Mouse (Mus musculus) hindbrain, embryonic 13.5 days (tissue): ENCODE measurements around the gene Slc16a13. TPM values are rescaled to one million over a fixed set of nuclear protein-coding genes. Genes with fewer than 3 reads are reported as not detected.
A peak's percentile ranks its signal among the peaks of the same experiment; 100 is the strongest.

Source experiments
- ATAC-seq: fragments of 200-750 bp; cut with Nextera tagmentation; 2 replicates; pipeline ENCODE4 v1.8.0; 2017; ENCODE audit warnings: moderate TSS enrichment; ENCODE audit not compliant: low FRiP score
- H3K27ac ChIP-seq: fragments of 300-500 bp; sonication (generic); 2 replicates; pipeline ENCODE4 v1.5.1; 2015; ENCODE audit warnings: inconsistent platforms, mild to moderate bottlenecking, moderate library complexity
- H3K27me3 ChIP-seq: fragments of 300-500 bp; sonication (generic); 2 replicates; pipeline ENCODE4 v1.6.1; 2015; ENCODE audit warnings: mild to moderate bottlenecking, inconsistent platforms
- H3K36me3 ChIP-seq: fragments of 300-500 bp; sonication (generic); 2 replicates; pipeline ENCODE4 v1.6.1; 2015; ENCODE audit warnings: mild to moderate bottlenecking, inconsistent platforms
- H3K4me1 ChIP-seq: fragments of 300-500 bp; sonication (generic); replicated peaks from 2 replicates; pipeline ENCODE4 v1.6.1; 2015; ENCODE audit warnings: inconsistent platforms
- H3K4me2 ChIP-seq: fragments of 300-500 bp; sonication (generic); 2 replicates; pipeline ENCODE4 v1.6.1; 2015; ENCODE audit warnings: inconsistent platforms, mild to moderate bottlenecking, moderate library complexity
- H3K4me3 ChIP-seq: fragments of 300-500 bp; sonication (generic); 2 replicates; pipeline ENCODE4 v1.5.1; 2015; ENCODE audit warnings: mild to moderate bottlenecking, inconsistent platforms
- H3K9ac ChIP-seq: fragments of 300-500 bp; sonication (generic); 2 replicates; pipeline ENCODE4 v1.6.1; 2015; ENCODE audit warnings: mild to moderate bottlenecking, inconsistent platforms
- H3K9me3 ChIP-seq: fragments of 300-500 bp; sonication (generic); 2 replicates; pipeline ENCODE4 v1.6.1; 2016; ENCODE audit warnings: inconsistent platforms
- WGBS: fragments of 180-500 bp; shearing (Covaris S2); methylation state at CpG from one replicate; pipeline ENCODE4 v1.1.7; 2015; 5-methylcytosine and 5-hydroxymethylcytosine counted together
- polyA plus RNA-seq: library from polyadenylated mRNA; unstranded; fragments of >200 nt; fragmentation: Nextera tagmentation; extraction: Ambion mirVana; gene quantifications from 2 replicates; pipeline ENCODE4 v1.2.1, GENCODE M21; 2015

The Slc16a13 gene
- polyA plus RNA-seq, 1 experiment from 2014 or later = 16.1 TPM

GRCm38 (mm10) chr11:70229260-70230010 is 8.6 kb upstream of the Slc16a13 start, which contains the start of gene Bcl6b:
Gene Bcl6b, minus strand, starts transcription at chr11:70229798.
- 2% methylated on average over 39 of the region's 39 CpGs for WGBS
- Histone ChIP-seq H3K27me3 (peaks cover 74% of the 10 kb centered on the region), H3K9me3 (no peaks in the 10 kb centered on the region), H3K4me2 (peak within 1 kb of the TSS; percentile 51), H3K4me1 (peaks cover 51% of the 10 kb centered on the region), H3K36me3 (peaks cover 5% of the 10 kb centered on the region), H3K27ac (peak within 1 kb of the TSS; percentile 5; the same call in 1 of the 2 replicates), H3K4me3 (peak within 1 kb of the TSS; percentile 29), H3K9ac (peak within 1 kb of the TSS; percentile 55; the same call in 1 of the 2 replicates)
- ATAC-seq = no peak

DNA sequence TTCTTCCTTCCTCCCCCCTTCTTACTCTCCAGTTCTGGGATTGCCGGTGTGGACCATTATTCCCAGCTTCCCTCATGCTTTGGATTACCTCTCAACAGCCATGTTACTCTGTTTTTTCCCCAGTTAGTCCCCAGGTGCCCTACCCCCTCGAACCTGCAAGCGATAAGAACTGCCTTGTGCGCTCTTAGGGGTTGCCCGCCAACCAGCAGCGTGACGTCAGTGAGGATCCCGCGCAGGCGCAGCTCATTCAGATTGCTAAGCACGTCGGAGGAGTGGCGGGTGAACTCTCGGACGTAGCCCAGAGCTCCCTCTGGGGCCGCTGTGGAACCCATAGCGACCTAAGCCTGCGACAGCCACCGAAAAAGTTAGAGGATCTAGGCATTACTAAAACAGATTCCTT is 8.0 kb upstream of the Slc16a13 start:
- Histone ChIP-seq H3K9ac (peak overlapping the region; percentile 55; the same call in 1 of the 2 replicates), H3K9me3 (no peaks in the 10 kb centered on the region), H3K36me3 (no peaks in the 10 kb centered on the region), H3K4me1 (peaks cover 51% of the 10 kb centered on the region), H3K4me2 (peak overlapping the region; percentile 51), H3K4me3 (peak overlapping the region; percentile 29), H3K27ac (no peak overlapping the region), H3K27me3 (peaks cover 80% of the 10 kb centered on the region)
- ATAC-seq = no peak; the same call in 1 of the 2 replicates
- WGBS = under 1% methylated on average over 19 of the region's 19 CpGs

- H3K27ac ChIP-seq = no peak overlapping the region
- WGBS = 89% methylated on average over 4 of the region's 4 CpGs
- H3K9ac ChIP-seq = 0 out of 2 replicates have a peak overlapping the region, but pooled peaks have one; percentile 55
- H3K4me3 ChIP-seq = no peak overlapping the region
- H3K27me3 ChIP-seq = peaks cover 85% of the 10 kb centered on the region
- H3K36me3 ChIP-seq = no peaks in the 10 kb centered on the region
- ATAC-seq = no peak
- peak overlapping the region; percentile 51; the same call in 1 of the 2 replicates for H3K4me2 ChIP-seq
- H3K4me1 ChIP-seq = peaks cover 45% of the 10 kb centered on the region
- no peaks in the 10 kb centered on the region for H3K9me3 ChIP-seq
Observed at GRCm38 (mm10) chr11:70227661-70228245, 6.9 kb upstream of the Slc16a13 start.

GRCm38 (mm10) chr11:70227126-70227525 is 6.3 kb upstream of the Slc16a13 start:
- H3K4me1 ChIP-seq = peaks cover 43% of the 10 kb centered on the region
- peaks cover 85% of the 10 kb centered on the region for H3K27me3 ChIP-seq
- H3K4me3 ChIP-seq = peak overlapping the region; percentile 26
- H3K4me2 ChIP-seq = peak overlapping the region; percentile 51
- H3K36me3 ChIP-seq = no peaks in the 10 kb centered on the region
- H3K9me3 ChIP-seq = no peaks in the 10 kb centered on the region
- WGBS = 37% methylated on average over 5 of the region's 5 CpGs
- ATAC-seq = no peak
- H3K27ac ChIP-seq = no peak overlapping the region
- H3K9ac ChIP-seq = peak overlapping the region; percentile 59; the same call in 1 of the 2 replicates

DNA sequence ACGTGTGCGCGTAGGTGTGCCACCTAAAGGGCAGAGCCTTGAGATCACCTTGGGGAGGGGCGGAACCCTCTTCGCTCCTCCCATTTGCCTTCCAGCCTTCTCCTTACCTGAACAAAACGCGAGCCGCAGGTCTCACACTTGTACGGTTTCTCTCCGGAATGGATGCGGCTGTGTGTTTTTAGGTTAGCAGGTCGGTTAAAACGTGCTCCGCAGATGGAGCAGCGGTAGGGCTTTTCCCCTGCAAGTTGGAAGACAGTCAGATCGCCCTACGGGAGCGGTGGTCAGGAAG is 5.7 kb upstream of the Slc16a13 start:
- 10% methylated on average over 18 of the region's 18 CpGs for WGBS

DNA sequence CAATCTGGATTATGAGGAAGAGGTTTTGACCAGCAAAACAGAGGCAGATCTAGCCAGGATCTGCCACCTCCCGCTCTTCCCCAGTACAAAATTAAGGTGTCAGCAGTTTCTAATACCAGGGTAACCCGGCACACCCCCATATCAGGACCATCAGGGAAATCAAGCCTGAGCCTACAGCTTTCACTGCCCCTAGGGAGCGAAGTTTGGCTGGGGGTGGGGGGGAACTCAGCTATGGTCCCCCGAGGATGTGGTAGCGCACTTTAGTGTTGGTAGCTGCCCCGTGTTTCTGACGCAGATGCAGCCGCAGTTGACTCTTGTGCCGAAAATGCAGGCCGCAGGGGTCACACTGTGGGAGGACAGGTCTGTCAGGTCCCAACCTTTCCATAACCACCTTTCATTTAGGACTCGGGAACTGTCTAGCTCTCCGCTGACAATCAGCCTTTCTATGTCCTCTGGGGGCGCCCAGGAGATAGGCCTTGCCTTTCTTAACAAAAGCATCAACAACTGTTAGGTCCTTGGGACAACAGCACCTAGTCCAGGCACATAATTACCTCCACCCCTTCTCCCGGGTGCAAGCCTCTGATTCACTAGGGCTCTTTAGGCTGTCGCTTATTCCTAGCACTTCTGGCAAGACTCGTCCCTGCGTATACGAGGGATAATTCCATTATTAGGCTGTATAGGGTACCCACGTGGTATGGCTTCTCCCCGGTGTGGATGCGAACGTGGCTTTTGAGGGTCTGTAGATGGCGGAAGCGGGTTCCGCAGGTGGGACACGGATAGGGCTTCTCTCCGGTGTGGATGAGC is 5.1 kb upstream of the Slc16a13 start:
- 20% methylated on average over 27 of the region's 27 CpGs for WGBS
- H3K27me3 ChIP-seq = peaks cover 76% of the 10 kb centered on the region
- peak overlapping the region; percentile 59 for H3K9ac ChIP-seq
- H3K36me3 ChIP-seq = no peaks in the 10 kb centered on the region
- H3K27ac ChIP-seq = no peak overlapping the region
- peak overlapping the region; percentile 26 for H3K4me3 ChIP-seq
- no peaks in the 10 kb centered on the region for H3K9me3 ChIP-seq
- no peak; the same call in 1 of the 2 replicates for ATAC-seq
- peaks cover 50% of the 10 kb centered on the region for H3K4me1 ChIP-seq
- peak overlapping the region; percentile 50 for H3K4me2 ChIP-seq

More for the DNA sequence above, 5.7 kb upstream of the Slc16a13 start:
- H3K4me2 ChIP-seq = peak overlapping the region; percentile 50
- peak overlapping the region; percentile 59 for H3K9ac ChIP-seq
- no peaks in the 10 kb centered on the region for H3K9me3 ChIP-seq
- H3K4me1 ChIP-seq = peaks cover 48% of the 10 kb centered on the region
- H3K27ac ChIP-seq = no peak overlapping the region
- peaks cover 81% of the 10 kb centered on the region for H3K27me3 ChIP-seq
- H3K36me3 ChIP-seq = no peaks in the 10 kb centered on the region
- H3K4me3 ChIP-seq = peak overlapping the region; percentile 26
- ATAC-seq = no peak

- H3K4me2 ChIP-seq = no peak overlapping the region
- H3K27ac ChIP-seq = peak overlapping the region; percentile 40; the same call in 1 of the 2 replicates
- ATAC-seq = no peak
- peaks cover 53% of the 10 kb centered on the region for H3K27me3 ChIP-seq
- no peaks in the 10 kb centered on the region for H3K36me3 ChIP-seq
- H3K9me3 ChIP-seq = no peaks in the 10 kb centered on the region
- no peak overlapping the region for H3K9ac ChIP-seq
- no peak overlapping the region for H3K4me3 ChIP-seq
- 89% methylated on average over 9 of the region's 9 CpGs for WGBS
- peaks cover 46% of the 10 kb centered on the region for H3K4me1 ChIP-seq
Observed at GRCm38 (mm10) chr11:70223724-70224123, 2.9 kb upstream of the Slc16a13 start.

DNA sequence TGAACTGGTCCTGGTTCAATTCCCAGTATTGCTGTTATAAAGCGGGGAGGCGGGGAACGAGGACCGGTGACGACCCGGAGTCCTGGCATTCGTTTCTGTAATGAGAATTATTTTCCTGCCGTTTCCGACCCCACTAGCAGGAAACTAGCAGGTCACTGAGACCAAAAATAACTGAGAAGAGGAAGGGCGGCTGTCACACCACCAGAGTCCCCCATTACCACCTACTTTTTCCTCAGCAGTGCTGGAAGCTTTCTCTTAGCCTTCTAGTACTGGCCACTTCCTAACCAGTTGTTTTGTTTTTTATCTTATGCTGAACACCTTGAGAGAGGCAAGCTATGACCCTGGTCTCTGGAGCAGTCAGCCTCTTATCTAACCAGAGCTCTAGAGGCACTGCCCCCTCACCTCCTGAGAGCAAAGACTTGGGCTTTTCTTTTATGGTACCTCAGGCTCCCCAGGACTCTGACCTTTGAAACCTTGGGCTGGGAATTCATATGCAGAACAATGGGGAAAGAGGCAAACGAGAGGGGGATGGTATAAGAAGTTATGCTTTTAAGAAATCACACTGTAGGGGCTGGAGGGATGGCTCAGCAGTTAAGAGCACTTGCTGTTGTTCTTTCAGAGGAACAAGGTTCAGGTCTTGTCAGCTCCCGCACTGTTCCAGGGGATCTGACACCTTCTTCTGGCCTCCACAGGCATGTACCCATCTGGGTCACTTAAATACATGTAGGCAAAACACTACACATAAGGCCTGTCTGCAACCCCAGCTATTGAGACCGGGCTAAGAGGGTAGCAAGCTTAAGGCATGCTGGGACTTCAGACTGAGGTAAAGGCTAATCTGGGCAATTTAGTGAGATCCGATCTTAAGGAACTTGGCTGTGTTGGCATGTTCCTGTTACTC is 988 bp upstream of the Slc16a13 start:
- Histone ChIP-seq H3K27me3 (peaks cover 42% of the 10 kb centered on the region), H3K36me3 (peaks cover 10% of the 10 kb centered on the region), H3K9me3 (no peaks in the 10 kb centered on the region), H3K27ac (peak overlapping the region; percentile 95), H3K4me2 (peak overlapping the region; percentile 92), H3K4me3 (peak overlapping the region; percentile 64), H3K4me1 (peaks cover 48% of the 10 kb centered on the region), H3K9ac (peak overlapping the region; percentile 89)
- WGBS = 8% methylated on average over 14 of the region's 14 CpGs
- ATAC-seq = no peak

- Histone ChIP-seq H3K36me3 (peaks cover 10% of the 10 kb centered on the region), H3K9ac (peak overlapping the region; percentile 89), H3K4me3 (peak overlapping the region; percentile 64), H3K27me3 (peaks cover 42% of the 10 kb centered on the region), H3K9me3 (no peaks in the 10 kb centered on the region), H3K4me2 (peak overlapping the region; percentile 92), H3K27ac (peak overlapping the region; percentile 95), H3K4me1 (peaks cover 39% of the 10 kb centered on the region)
- ATAC-seq = no peak
- under 1% methylated on average over 24 of the region's 24 CpGs for WGBS
Observed at GRCm38 (mm10) chr11:70220323-70220722, 541 bp downstream of the Slc16a13 start.

DNA sequence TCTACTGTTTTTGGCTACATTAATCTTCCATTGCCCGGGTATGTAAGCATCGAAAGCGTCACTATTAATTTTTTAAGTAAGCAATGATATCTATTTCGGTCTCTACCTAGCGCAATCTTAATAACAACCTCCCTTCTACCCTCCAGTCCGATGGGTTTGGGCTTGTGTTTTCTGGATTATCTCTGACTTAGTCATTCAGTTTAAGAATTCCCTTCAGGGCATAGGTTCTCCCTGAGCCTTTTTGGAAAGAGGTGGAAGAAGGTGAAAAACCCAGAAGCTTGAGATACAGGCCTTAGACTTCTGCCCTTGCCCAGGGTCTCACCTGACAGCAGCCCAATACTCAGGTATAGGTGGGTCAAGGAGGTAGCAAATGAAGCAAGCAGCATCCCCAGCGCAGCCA is 991 bp downstream of the Slc16a13 start:
- peaks cover 10% of the 10 kb centered on the region for H3K36me3 ChIP-seq
- H3K4me3 ChIP-seq = peak overlapping the region; percentile 64
- 58% methylated on average over 7 of the region's 7 CpGs for WGBS
- peak overlapping the region; percentile 92 for H3K4me2 ChIP-seq
- peaks cover 42% of the 10 kb centered on the region for H3K27me3 ChIP-seq
- peak overlapping the region; percentile 89 for H3K9ac ChIP-seq
- ATAC-seq = no peak
- H3K27ac ChIP-seq = peak overlapping the region; percentile 95
- H3K4me1 ChIP-seq = peaks cover 44% of the 10 kb centered on the region
- no peaks in the 10 kb centered on the region for H3K9me3 ChIP-seq

GRCm38 (mm10) chr11:70218741-70219470 is 2.0 kb downstream of the Slc16a13 start:
- Histone ChIP-seq H3K27ac (no peak overlapping the region), H3K4me1 (peaks cover 54% of the 10 kb centered on the region), H3K36me3 (peaks cover 10% of the 10 kb centered on the region), H3K4me3 (peak overlapping the region; percentile 64), H3K9me3 (no peaks in the 10 kb centered on the region), H3K27me3 (peaks cover 43% of the 10 kb centered on the region), H3K9ac (peak overlapping the region; percentile 89; the same call in 1 of the 2 replicates), H3K4me2 (peak overlapping the region; percentile 92)
- WGBS = 89% methylated on average over 15 of the region's 15 CpGs
- ATAC-seq = no peak
